Mouse (Mus musculus) ES-CJ7 (cell line): Measurements from ENCODE around the gene Btaf1.
A peak's percentile ranks its signal among the peaks of the same experiment; 100 is the strongest.

Experiments used
- DNase-seq: peaks from one replicate; pipeline ENCODE4 v3.0.0; 2011; ENCODE audit warnings: low read depth, low spot score

Gene Btaf1

DNA sequence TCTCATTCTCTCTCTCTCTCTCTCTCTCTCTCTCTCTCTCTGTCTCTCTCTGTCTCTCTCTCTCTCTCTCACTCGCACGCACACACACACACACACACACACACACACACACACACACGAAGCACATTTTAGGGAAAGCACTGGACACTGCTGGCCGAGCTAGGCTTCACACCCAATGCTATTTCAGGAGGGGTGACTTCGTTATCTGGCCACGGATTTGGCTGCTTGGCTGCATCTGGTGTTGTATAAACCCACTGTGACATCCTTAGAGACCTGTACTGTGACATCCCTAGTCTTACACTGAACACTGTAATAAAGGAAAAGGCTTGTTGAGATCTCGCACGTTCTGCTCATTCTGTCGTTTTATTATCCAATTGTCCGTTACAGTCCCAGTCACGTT, 95.1 kb downstream of the Btaf1 start:
- no peak for DNase-seq

DNA sequence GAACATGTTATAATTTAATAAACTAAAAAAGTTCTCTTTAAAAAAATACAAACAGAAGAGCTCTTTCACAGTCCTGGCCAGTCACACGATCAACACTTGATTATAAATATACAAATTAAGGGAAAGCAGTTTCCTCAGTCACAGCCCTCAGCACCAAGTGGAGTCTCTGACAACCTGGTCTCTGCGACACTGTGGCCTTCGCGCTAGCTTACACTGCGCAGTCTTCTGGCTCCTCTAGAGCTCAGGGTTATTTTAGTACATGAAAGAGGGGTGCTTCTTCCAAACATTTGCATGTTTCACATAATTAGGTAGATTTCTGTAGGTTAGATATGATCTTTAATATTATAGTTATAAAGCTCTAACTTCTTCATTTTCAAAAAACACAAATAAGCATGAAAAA, 96.3 kb downstream of the Btaf1 start:
- no peak for DNase-seq

DNA sequence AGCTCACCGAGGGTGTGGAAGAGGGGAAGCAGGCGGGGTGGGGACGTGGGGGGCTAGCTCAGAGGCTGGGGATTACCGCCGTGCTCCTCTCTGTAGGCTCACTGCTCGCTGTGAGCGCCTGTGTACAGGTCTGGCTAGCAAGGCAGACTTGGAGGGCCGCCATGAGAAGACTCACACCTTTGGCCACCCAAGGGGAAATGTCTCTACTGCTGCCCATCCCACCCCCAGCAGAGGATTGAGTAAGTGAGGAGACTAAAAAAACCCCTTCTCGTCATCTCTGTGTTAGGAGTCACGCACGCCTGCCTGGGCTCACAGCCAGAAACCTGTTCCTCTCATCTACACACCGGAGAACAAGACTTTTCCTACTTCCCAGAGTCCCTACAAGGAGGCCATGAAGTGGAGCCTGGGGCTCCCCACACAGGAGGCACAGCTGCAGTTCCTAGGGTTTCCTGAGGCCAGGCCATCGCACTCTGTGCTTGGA, 100.0 kb downstream of the Btaf1 start:
- DNase-seq, result no peak

DNA sequence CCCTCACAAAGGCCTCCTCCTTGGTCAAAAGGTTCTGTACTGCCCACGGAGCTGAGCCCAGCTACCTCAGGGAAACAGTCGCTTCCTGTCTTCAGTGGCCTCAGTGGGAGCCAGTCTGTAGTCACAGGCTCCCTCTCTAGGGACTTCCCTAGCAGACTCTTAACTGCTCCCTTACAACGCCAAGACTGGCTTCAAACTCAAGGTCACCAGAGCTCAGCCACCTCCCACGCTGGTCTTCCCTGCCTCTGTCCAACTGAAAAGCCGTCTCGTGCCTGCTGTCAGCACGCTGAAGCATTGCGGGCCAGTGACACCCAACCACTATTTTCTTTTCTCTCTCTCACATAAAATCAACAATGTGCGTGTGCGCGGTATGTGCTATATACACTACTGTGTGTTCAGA, 100.5 kb downstream of the Btaf1 start:
- no peak for DNase-seq

DNA sequence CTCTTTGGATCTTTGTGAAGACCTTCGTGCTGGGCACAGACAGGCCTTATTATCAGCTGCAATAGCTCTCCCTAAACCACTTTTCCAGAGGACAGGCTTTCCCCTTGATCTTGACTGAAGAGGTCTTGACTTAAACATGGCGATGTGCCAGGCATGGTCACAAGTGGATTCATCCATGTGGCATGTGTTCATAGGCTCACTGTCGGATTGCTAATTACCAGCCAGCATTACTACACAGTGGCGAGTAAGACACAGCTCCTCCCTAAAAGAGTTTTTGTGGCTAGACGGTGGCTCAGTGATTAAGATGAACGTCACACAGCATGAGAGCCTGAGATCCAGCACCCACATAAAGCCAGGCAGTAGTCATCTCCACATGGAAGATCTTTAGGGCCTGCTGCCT, 103.9 kb downstream of the Btaf1 start:
- DNase-seq, result no peak

DNA sequence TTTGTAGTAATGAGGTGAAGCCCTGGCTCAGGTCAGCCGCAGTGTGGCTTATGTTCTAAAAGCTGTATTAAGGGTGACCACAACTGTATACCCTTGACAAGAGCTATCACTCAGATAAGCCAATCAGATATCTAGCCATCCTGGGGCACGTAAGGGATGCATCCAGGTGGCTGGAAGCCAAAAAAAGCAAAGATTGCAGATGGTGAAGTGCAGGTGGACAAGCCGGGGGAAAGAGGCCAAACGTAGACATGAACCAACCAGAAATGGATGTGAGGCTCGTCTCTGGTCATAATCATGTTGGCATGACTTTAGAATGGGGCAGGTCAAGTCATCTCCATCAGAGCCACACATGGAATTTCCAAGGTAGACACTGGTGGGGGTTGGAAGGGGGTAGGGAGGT, 105.6 kb downstream of the Btaf1 start:
- no peak for DNase-seq

DNA sequence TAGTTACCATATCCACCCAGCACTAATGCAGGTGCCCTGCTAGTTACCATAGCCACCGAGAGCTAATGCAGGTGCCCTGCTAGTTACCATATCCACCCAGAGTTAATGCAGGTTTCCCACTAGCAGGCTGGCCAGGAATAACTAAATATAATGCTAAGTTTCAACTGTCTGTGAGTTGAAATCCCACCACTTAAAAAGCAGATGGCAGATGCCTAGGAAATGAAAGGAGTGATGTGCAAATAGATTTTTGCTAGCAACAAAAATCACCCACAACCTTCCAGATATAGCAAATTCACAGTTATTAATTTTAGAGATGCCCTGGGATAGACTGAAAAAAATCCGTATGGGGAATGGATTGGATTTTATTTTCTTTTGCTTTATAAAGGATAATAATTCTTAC, 106.5 kb downstream of the Btaf1 start:
- no peak for DNase-seq

DNA sequence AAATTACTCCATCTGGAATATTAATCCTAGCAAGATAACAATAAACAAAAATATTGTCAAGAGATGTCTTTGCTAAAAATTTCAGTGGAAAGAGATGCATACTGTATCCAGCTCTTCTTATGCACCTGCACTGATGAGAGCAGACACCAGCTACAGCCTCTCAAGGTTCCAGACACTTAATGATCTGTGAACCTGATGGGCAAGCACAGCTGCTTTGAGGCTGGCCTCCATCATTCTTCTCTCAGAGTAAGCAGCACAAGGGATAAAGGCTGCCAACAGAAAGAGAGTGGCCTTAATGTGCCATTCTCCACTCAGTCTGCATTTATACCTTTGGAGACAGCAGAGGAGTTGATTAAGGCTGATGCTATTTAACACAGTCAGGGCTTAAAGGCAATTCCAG, 115.0 kb downstream of the Btaf1 start:
- no peak for DNase-seq

DNA sequence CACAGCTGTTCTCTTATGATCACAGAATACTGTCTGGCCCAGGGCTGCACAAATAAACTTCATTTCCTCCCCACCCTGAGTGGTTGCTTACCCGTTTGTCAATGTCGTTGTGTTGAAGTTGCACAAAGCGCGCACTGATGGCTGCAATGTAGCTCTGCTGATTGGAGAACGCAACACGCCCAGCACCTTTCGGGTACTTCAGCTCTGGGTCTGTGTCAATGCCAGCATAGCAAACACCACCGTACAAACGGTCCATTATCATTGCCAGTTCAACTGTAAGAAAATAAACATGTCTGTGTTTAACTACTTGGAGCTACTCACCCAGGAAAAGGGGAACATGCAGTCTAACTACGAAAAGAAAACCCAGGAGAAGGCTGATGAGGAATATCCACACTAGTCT, 118.6 kb downstream of the Btaf1 start:
- DNase-seq, result no peak

DNA sequence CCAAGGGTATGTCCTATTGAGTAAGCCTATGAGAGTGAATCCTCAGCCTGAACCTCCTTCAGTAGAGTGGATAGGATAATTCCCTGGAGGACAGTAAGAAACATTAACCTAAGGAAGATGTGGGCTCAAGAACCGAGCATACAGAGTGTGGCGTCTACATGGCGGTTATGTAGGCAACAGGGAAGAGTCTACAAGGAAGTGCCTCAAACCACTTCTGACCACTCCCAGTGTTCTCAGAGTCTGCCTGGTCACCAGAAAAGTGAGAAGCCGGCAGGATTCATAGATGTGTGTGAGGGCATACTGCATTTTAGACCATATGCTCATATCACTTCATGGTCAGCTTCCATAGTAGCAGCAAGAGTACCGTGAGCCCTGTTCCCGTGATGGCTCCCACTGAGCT, 122.6 kb downstream of the Btaf1 start:
- DNase-seq, result no peak

DNA sequence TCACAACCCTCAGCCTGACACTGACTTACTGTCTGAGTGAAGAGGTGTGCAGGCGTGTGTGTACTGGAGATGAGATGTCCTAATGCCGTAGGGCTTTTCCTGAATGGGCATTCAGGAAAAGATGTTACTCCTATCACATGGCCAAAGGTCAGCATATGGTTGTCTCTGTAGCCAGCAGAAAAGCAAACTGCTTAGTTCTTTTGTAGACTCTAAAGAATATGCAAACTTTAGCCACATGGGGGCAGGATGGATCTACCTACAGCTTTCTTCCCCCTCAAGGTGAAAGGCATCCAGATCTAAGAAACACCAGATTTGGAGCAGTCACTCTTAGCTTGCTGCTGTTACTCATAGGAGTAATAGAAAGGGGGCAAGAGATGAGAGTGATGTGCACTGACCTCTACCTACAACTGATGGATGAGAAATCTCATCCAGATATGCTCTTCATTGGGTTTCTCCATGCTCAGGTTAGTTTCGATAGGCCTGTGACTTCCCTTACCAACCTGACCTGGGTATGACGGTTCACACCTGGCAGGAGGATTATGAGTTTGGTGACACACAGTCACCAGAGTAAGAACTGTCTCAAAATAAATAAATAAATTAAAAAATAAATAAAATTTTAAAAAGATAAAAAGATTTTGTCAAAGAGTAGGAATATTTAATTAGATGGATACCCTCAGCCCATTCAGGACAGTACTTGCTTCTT, 124.9 kb downstream of the Btaf1 start:
- peak; percentile 66 for DNase-seq

DNA sequence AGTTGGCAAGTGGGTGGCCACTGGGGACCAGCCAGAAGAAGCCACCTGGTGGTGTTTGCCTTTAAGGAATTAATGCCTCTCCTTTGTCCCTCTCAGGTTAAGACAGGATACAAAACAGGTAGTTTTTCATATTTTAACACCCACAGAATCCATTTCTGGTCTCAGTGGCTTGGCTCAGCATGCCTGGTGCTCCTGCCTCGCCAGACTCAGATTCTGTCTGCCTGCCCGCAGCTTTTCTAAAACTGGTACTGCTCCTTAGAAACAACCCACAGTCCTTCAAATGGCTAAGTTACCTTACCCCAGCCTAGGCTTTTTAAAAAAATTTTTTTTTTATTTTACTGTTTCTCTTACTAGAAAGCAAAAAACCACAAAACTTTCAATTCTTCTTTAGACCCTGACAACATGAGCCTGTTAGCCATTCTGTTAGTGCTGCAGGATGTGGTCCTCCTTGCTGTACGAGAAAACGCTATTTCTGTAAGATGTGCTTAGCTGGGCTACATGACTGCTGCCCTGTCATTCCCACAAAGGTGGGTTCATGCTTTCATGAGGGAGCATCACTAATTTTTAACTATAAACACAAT, 130.2 kb downstream of the Btaf1 start:
- DNase-seq, result no peak

DNA sequence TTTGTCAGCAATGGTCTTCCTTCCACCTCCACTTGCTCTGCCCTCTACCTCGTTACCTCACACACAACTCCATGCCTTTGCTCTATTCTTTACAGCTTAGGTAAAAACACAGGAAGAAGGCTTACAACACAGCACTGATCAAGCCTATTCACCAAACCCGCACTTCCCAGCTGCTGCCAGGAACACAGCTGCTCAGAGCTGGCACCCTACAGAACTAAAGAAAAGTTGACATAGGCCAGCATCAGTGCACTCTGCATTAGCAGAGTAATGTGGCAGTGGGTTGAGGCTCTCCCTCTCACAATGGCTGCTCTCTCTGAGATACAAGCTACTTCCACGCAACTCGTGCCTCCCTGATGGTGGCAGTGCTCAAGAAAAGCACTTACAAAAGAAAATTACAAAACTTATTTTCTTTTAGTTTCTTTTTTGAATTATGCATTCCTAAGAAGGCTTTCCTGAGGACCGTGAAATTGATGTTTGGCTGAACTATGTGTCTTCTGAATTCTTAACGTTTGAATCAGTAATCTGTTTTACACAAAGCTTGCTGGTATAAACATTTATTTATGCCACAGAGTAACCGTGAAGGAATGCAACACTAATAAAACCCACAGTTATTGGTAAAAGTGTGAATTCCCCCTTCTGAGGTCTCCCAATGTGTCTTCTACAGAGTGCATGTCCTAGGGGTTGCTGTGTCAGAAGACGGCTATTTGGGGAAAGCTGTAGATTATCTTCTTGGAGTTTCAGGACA, 131.5 kb downstream of the Btaf1 start:
- DNase-seq, result no peak

DNA sequence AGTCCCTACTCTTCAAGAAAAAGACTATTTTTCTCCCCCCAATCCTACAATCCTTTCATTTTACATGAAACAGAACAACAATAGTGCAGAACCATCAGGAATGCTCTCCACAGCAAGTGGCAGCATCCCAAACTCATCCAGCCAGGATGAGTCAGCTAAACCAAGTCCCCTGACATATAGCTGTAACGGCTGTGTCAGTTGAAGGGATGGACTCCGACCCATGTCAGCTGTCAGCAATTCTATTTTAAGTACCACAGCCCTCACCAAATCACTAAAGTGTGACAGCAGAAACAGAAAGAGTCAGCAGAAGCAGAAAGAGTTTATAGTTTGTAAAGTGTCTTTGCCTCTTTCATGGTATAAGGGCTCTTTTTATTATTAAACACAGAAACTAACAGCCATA, 133.7 kb downstream of the Btaf1 start:
- no peak for DNase-seq

DNA sequence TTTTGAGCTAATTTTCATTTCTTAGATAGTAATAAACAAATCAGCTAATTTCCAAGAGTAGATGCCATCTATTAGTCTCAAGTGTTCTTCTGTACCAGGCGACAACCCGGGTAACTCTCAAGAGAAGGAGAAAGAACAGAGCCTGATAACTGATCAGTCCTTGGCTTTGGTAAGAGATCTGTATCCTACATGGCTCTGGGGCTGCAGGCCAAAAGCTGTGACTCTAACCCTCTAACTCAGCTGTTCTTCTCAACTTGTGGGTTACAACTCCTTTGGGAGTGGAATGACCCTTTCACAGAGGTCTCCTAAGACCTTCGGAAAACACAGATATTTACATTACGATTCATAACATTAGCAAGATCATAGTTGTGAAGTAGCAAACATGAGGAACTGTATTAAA, 134.2 kb downstream of the Btaf1 start:
- no peak for DNase-seq
